Mouse (Mus musculus): ENCODE data around the gene 1700025G04Rik. TPM values are rescaled to one million over a fixed set of nuclear protein-coding genes. Genes with fewer than 3 reads are reported as not detected.

The 1700025G04Rik gene
- total and polyA plus RNA-seq, 2 experiments from 2014 or later, result 25.5 to 43.2 TPM

DNA sequence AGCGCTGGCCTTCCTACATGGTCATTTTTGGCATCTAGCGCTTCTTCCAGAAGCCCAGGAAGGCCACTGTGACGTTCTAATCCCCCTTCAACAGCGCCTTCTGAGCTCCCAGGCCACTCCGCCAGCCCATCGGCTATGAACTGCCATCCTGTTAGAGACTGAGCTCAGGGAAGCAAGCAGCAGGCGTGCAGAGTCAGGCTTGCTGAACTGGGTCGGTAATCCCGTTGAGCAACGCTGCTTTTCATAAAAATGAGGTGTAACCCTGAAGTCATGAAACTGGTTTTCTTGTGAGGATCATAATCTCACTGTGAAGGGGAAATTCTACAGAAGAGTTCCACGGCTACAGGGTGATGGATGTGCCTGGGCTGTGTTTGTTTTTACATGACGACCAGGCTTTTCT, 28.2 kb downstream of the 1700025G04Rik start:
- WGBS, result 90% methylated on average over 12 of the region's 12 CpGs
- Histone ChIP-seq H3K9me3 (ENCODE audit: low read length) (no peaks in the 10 kb centered on the region), H3K27ac (ENCODE audit: low read depth, low read length) (no peak overlapping the region), H3K4me1 (ENCODE audit: insufficient read depth) (no peaks in the 10 kb centered on the region), H3K4me2 (ENCODE audit: low read depth) (no peak overlapping the region), H3K36me3 (ENCODE audit: insufficient read depth) (no peaks in the 10 kb centered on the region), H3K4me3 (ENCODE audit: low read depth, low read length) (no peak overlapping the region), H3K27me3 (ENCODE audit: insufficient read depth, low read length) (no peaks in the 10 kb centered on the region), H3K9ac (no peak overlapping the region)
- ATAC-seq (no peak), DNase-seq (no peak)
- TF ChIP-seq CTCF (IDR thresholded peaks at IDR 0.05; ENCODE audit: low read depth), result no peak

DNA sequence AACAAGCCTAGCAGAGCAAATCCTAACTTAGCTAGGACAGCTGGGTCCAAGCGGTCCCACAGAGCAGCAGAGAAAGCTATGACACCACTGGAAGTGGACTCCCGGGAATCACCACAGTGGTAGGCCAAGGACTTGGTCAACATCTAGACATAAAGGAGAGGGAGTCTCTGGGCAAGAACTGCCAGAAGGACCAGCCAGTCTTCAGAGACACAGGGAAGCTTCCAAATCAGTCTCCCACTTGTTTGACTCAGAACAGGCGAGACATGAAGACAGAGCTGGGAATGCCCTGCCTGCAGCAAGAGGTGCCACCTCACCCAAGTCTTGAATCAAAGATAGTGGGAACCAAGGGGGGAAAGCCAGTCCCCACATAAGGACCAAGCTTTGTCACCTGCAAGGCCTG, 29.7 kb downstream of the 1700025G04Rik start:
- DNase-seq (no peak), ATAC-seq (no peak)
- 89% methylated on average over 3 of the region's 3 CpGs for WGBS
- Histone ChIP-seq H3K27ac (ENCODE audit: low read depth, low read length) (no peak overlapping the region), H3K27me3 (ENCODE audit: insufficient read depth, low read length) (no peaks in the 10 kb centered on the region), H3K9ac (no peak overlapping the region), H3K9me3 (ENCODE audit: low read length) (no peaks in the 10 kb centered on the region), H3K36me3 (ENCODE audit: insufficient read depth) (no peaks in the 10 kb centered on the region), H3K4me3 (ENCODE audit: low read depth, low read length) (no peak overlapping the region), H3K4me2 (ENCODE audit: low read depth) (no peak overlapping the region), H3K4me1 (ENCODE audit: insufficient read depth) (no peaks in the 10 kb centered on the region)
- no peak for TF ChIP-seq CTCF (IDR thresholded peaks at IDR 0.05; ENCODE audit: low read depth)

DNA sequence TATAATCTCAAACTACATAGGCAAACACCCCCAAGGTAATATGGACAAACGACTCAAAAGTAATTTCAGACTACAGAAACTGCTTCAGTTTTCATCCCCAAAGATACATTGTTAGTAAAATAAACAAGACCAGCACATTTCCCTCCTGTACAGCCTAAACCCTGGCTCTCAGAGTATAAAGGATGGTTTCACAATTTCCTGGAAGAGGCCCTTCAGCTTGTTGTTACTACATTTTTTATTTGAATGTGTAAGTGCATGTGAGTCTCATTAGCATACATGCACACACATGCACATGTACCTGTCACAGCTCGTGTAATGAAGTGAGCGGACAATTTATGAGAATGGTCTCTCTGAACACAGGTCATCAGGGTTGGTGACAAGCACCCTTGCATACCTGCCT, 31.1 kb downstream of the 1700025G04Rik start:
- Histone ChIP-seq H3K27me3 (ENCODE audit: insufficient read depth, low read length) (no peaks in the 10 kb centered on the region), H3K36me3 (ENCODE audit: insufficient read depth) (no peaks in the 10 kb centered on the region), H3K9me3 (ENCODE audit: low read length) (no peaks in the 10 kb centered on the region), H3K4me2 (ENCODE audit: low read depth) (no peak overlapping the region), H3K4me1 (ENCODE audit: insufficient read depth) (no peaks in the 10 kb centered on the region), H3K9ac (no peak overlapping the region), H3K4me3 (ENCODE audit: low read depth, low read length) (no peak overlapping the region), H3K27ac (ENCODE audit: low read depth, low read length) (no peak overlapping the region)
- DNase-seq (no peak), ATAC-seq (no peak)
- 91% methylated on average over 3 of the region's 3 CpGs for WGBS
- TF ChIP-seq CTCF (IDR thresholded peaks at IDR 0.05; ENCODE audit: low read depth), result no peak

DNA sequence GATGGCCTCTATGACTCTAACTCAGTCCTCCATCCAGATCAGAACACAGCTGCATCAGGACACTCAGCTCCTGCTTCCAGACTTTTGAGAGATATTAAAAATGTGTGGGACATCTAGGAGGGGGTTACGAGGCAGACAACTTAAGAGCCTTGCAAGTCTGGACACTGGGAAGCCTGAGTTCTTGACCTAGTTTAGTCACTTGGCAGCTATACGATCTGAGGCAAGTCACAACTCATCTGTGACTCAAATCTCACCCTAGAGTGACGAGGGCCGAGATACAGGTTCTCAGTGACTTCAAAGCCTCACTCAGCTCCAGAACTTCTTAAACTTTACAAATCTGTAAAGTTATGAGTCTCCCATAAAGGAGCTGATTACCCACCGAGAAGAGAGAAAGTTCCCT, 36.8 kb downstream of the 1700025G04Rik start:
- H3K4me1 ChIP-seq (ENCODE audit: insufficient read depth), result 0 out of 2 replicates have a peak, but pooled peaks cover 4% of the 10 kb centered on the region
- DNase-seq (no peak), ATAC-seq (no peak)
- no peaks in the 10 kb centered on the region for H3K27me3 ChIP-seq (ENCODE audit: insufficient read depth, low read length)
- no peak overlapping the region for H3K4me2 ChIP-seq (ENCODE audit: low read depth)
- no peak overlapping the region for H3K4me3 ChIP-seq (ENCODE audit: low read depth, low read length)
- 92% methylated on average over 5 of the region's 5 CpGs for WGBS
- no peaks in the 10 kb centered on the region for H3K9me3 ChIP-seq (ENCODE audit: low read length)
- no peak overlapping the region for H3K27ac ChIP-seq (ENCODE audit: low read depth, low read length)
- TF ChIP-seq CTCF (IDR thresholded peaks at IDR 0.05; ENCODE audit: low read depth), result no peak
- H3K36me3 ChIP-seq (ENCODE audit: insufficient read depth), result no peaks in the 10 kb centered on the region
- no peak overlapping the region for H3K9ac ChIP-seq

DNA sequence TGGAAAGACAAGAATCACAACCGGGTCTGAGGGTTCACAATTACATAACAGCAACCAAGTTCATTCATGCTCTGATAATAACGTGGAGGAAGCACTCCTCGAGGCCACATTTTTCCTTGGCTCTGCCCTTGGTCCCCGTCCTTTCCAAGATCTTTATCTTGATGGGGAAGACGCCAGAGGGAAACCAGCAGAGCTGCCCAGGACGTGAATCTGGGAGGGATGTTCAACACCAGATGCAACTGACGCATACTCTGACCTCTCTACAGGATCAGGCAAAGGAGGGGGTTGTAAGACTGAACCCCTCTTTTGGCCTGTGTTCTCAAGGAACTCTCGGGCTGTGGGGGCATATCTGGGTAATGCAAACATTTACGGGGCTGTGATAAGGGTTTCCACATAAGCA, 38.1 kb downstream of the 1700025G04Rik start:
- 0 out of 2 replicates have a peak, but pooled peaks cover 4% of the 10 kb centered on the region for H3K4me1 ChIP-seq (ENCODE audit: insufficient read depth)
- no peaks in the 10 kb centered on the region for H3K9me3 ChIP-seq (ENCODE audit: low read length)
- H3K4me3 ChIP-seq (ENCODE audit: low read depth, low read length), result no peak overlapping the region
- no peaks in the 10 kb centered on the region for H3K36me3 ChIP-seq (ENCODE audit: insufficient read depth)
- WGBS, result 86% methylated on average over 9 of the region's 9 CpGs
- TF ChIP-seq CTCF (IDR thresholded peaks at IDR 0.05; ENCODE audit: low read depth), result no peak
- H3K27ac ChIP-seq (ENCODE audit: low read depth, low read length), result no peak overlapping the region
- no peak overlapping the region for H3K4me2 ChIP-seq (ENCODE audit: low read depth)
- H3K27me3 ChIP-seq (ENCODE audit: insufficient read depth, low read length), result no peaks in the 10 kb centered on the region
- ATAC-seq (no peak), DNase-seq (no peak)
- H3K9ac ChIP-seq, result no peak overlapping the region

DNA sequence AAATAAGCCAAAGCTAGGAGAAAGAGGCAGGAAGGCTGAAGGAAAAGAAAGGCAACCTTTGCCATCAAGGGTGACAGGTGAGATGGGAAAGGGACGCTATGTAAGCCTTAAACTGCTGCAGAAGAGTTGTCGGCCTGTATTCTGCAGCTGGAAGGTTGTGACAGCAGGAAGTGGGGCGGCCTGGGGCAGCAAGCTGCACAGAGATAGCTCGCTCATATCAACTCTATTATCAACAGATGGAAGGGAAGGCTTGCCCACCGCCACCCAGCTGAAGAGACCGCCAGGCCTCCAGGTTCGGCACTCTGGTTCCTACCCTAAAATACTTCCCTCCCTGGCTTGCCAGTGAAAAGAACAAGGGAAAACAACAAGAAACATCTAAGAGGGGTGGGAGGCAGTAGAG, 39.9 kb downstream of the 1700025G04Rik start:
- Histone ChIP-seq H3K9me3 (ENCODE audit: low read length) (no peaks in the 10 kb centered on the region), H3K4me3 (ENCODE audit: low read depth, low read length) (no peak overlapping the region), H3K4me1 (ENCODE audit: insufficient read depth) (0 out of 2 replicates have a peak, but pooled peaks cover 4% of the 10 kb centered on the region), H3K36me3 (ENCODE audit: insufficient read depth) (no peaks in the 10 kb centered on the region), H3K27ac (ENCODE audit: low read depth, low read length) (no peak overlapping the region), H3K9ac (no peak overlapping the region), H3K4me2 (ENCODE audit: low read depth) (no peak overlapping the region), H3K27me3 (ENCODE audit: insufficient read depth, low read length) (no peaks in the 10 kb centered on the region)
- ATAC-seq, result no peak
- DNase-seq, result no peak
- TF ChIP-seq CTCF (IDR thresholded peaks at IDR 0.05; ENCODE audit: low read depth), result no peak
- 91% methylated on average over 7 of the region's 7 CpGs for WGBS

DNA sequence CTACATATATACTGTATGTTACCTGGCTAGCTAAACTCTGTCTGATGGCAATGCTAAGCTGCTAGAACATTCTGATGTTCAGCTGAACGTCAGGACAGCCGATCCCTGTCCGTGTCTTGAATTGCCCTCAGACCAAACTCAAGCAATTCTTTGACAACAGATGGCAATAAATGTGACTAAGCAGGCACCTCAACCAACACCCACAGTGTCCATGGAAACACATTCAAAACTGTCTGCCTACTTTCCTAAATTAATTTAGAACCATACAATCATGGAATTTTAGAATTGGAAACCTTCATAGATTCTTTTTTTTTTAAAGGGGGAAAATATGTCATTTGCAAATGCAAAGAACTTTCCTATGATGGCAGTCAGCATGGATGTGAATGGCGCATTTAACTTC, 41.6 kb downstream of the 1700025G04Rik start:
- H3K36me3 ChIP-seq (ENCODE audit: insufficient read depth), result no peaks in the 10 kb centered on the region
- no peaks in the 10 kb centered on the region for H3K9me3 ChIP-seq (ENCODE audit: low read length)
- no peak overlapping the region for H3K4me3 ChIP-seq (ENCODE audit: low read depth, low read length)
- DNase-seq, result no peak
- no peak overlapping the region for H3K4me2 ChIP-seq (ENCODE audit: low read depth)
- H3K9ac ChIP-seq, result no peak overlapping the region
- no peak overlapping the region for H3K27ac ChIP-seq (ENCODE audit: low read depth, low read length)
- no peak for TF ChIP-seq CTCF (IDR thresholded peaks at IDR 0.05; ENCODE audit: low read depth)
- H3K27me3 ChIP-seq (ENCODE audit: insufficient read depth, low read length), result no peaks in the 10 kb centered on the region
- whole genome bisulfite sequencing, result 71% methylated on average over 4 of the region's 4 CpGs
- ATAC-seq, result no peak
- 0 out of 2 replicates have a peak, but pooled peaks cover 4% of the 10 kb centered on the region for H3K4me1 ChIP-seq (ENCODE audit: insufficient read depth)
